Mouse (Mus musculus) kidney, postnatal 0 days (tissue): Measurements from ENCODE around the gene Znhit6. TPM values are rescaled to one million over a fixed set of nuclear protein-coding genes. Genes with fewer than 3 reads are reported as not detected.

ENCODE experiments used
- ATAC-seq: fragments of 200-750 bp; cut with Nextera tagmentation; replicated peaks from 2 replicates; pipeline ENCODE4 v1.8.0; 2017; ENCODE audit warnings: low read depth, moderate number of reproducible peaks, moderate TSS enrichment, moderate library complexity; ENCODE audit not compliant: low FRiP score
- DNase-seq: peaks from one replicate; pipeline ENCODE4 v3.0.0-alpha.2; 2016; ENCODE audit warnings: low spot score
- H3K27ac ChIP-seq: fragments of 300-500 bp; sonication (generic); 2 replicates; pipeline ENCODE4 v1.5.1; 2014; ENCODE audit warnings: mild to moderate bottlenecking
- H3K27me3 ChIP-seq: fragments of 300-500 bp; sonication (generic); 2 replicates; pipeline ENCODE4 v1.6.1; 2014; ENCODE audit warnings: low read length, mixed read lengths; ENCODE audit not compliant: insufficient read depth
- H3K36me3 ChIP-seq: fragments of 300-500 bp; sonication (generic); 2 replicates; pipeline ENCODE4 v1.6.1; 2014; ENCODE audit warnings: low read length, mixed read lengths; ENCODE audit not compliant: insufficient read depth
- H3K4me1 ChIP-seq: fragments of 300-500 bp; sonication (generic); replicated peaks from 2 replicates; pipeline ENCODE4 v1.6.1; 2014; ENCODE audit warnings: antibody characterized with exemption, low read length, mixed read lengths; ENCODE audit not compliant: insufficient read depth
- H3K4me2 ChIP-seq: fragments of 300-500 bp; sonication (generic); 2 replicates; pipeline ENCODE4 v1.6.1; 2014; ENCODE audit warnings: mild to moderate bottlenecking, low read length, moderate library complexity, mixed read lengths
- H3K4me3 ChIP-seq: fragments of 300-500 bp; sonication (generic); replicated peaks from 2 replicates; pipeline ENCODE4 v1.5.1; 2014; ENCODE audit warnings: low read depth, low read length
- H3K9ac ChIP-seq: fragments of 300-500 bp; sonication (generic); 2 replicates; pipeline ENCODE4 v1.6.1; 2014; ENCODE audit warnings: low read depth, low read length
- H3K9me3 ChIP-seq: fragments of 300-500 bp; sonication (generic); replicated peaks from 2 replicates; pipeline ENCODE4 v1.6.1; 2016; ENCODE audit warnings: low read length, inconsistent platforms, mixed read lengths
- CTCF ChIP-seq: IDR thresholded peaks from 2 replicates; pipeline ENCODE4 v1.5.1; 2016; ENCODE audit warnings: antibody characterized with exemption, low read depth, mild to moderate bottlenecking, moderate library complexity
- WGBS: fragments of 180-500 bp; shearing (Covaris S2); extraction: QIAGEN DNeasy Blood & Tissue Kit; methylation state at CpG from one replicate; pipeline ENCODE4 v1.1.7; 2014; 5-methylcytosine and 5-hydroxymethylcytosine counted together
- polyA plus RNA-seq: library from polyadenylated mRNA; unstranded; fragments of >200 nt; fragmentation: Nextera tagmentation; extraction: Ambion mirVana; gene quantifications from 2 replicates; pipeline ENCODE4 v1.2.1, GENCODE M21; 2015

Znhit6 gene
- polyA plus RNA-seq, 1 experiment from 2014 or later = 31.8 TPM

DNA sequence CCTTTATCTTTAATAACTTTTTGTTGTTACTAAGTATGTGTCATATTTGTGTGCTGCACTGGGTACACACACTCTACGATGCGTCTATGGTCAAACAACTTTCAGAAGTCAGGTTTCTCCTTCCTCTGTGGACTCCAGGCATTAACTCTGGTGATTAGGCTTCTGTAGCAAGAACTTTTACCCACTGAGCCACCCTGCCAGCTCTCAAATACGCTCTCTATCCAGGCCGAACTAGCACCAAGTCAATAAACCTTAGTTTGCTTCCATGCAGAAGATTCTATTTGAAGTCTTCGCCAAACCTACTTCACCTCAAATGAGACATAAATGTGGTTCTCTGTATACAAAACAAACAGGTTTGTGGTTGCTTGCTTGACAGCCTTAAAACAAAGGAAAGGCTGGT lies 16.3 kb upstream of the Znhit6 start:
- DNase-seq = no peak
- Histone ChIP-seq H3K27ac (no peak overlapping the region), H3K36me3 (no peaks in the 10 kb centered on the region), H3K4me3 (no peak overlapping the region), H3K9me3 (no peaks in the 10 kb centered on the region), H3K27me3 (no peaks in the 10 kb centered on the region), H3K4me2 (no peak overlapping the region), H3K4me1 (no peaks in the 10 kb centered on the region), H3K9ac (no peak overlapping the region)
- no peak for ATAC-seq
- WGBS = 88% methylated on average over 5 of the region's 5 CpGs
- no peak for TF ChIP-seq CTCF

DNA sequence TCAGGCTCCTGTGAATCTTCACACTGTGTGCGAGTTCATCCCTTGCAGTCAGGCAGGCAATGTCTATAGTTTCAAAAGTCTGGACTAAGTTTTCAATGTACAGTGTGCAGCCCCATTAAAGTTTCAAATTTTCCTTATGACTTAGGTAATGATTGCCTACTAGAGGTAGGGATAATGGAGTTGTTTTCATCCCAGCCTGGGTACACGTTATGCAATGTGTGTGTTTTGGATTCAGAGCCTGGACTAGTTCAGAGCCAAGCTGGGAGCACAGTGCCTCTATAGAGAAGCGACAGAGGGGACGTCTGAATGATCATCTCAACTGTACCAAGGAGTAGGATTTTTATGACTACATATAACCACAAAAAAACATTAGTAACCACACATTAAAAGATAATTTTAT lies 15.9 kb upstream of the Znhit6 start:
- ATAC-seq (no peak), DNase-seq (no peak)
- 83% methylated on average over 4 of the region's 4 CpGs for WGBS
- H3K27me3 ChIP-seq = no peaks in the 10 kb centered on the region
- H3K4me2 ChIP-seq = no peak overlapping the region
- H3K9me3 ChIP-seq = no peaks in the 10 kb centered on the region
- H3K36me3 ChIP-seq = no peaks in the 10 kb centered on the region
- no peak for TF ChIP-seq CTCF
- no peaks in the 10 kb centered on the region for H3K4me1 ChIP-seq
- H3K27ac ChIP-seq = no peak overlapping the region
- H3K4me3 ChIP-seq = no peak overlapping the region
- no peak overlapping the region for H3K9ac ChIP-seq

DNA sequence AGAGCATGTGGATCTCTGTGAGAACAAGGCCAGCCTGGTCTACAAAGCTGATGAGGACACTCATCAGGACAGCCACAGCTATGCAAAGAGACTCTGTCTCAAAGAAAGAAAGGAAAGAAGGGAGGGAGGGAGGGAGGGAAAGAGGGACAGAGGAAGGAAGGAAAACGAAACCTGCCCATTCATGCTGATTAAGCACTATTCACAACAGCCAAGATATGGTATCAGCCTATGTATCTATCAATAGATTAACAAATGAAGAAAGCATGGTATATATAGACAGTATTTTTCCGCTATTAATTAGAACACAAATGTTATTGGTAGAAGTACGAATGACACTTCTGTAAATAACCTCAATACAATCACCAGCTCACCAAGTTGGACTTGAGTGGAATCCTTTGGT lies 1.5 kb upstream of the Znhit6 start:
- Histone ChIP-seq H3K4me3 (no peak overlapping the region), H3K27me3 (no peaks in the 10 kb centered on the region), H3K9ac (no peak overlapping the region), H3K36me3 (0 out of 2 replicates have a peak, but pooled peaks cover 5% of the 10 kb centered on the region), H3K4me1 (peaks cover 8% of the 10 kb centered on the region), H3K9me3 (no peaks in the 10 kb centered on the region), H3K4me2 (no peak overlapping the region), H3K27ac (no peak overlapping the region)
- WGBS = 87% methylated on average over 3 of the region's 3 CpGs
- no peak for TF ChIP-seq CTCF
- DNase-seq = no peak
- no peak for ATAC-seq

DNA sequence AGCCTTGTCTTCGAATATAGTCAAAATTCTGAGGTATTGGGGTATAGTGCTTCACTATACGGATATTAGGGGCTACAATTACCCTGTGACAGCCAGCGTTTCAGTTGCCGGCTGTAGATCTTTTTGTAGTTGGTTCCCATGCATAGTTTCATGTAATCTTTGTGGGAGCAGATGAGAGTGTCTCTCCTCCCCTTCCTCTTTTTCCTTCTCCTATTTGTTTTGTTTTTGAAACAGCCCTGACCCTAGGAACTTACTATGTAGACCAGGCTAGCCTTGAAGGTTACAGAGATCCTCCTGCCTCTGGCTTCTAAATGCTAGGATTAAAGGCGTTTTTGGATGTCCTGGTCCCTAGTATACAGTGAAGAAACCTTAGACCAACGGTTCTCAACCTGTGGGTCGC lies 665 bp upstream of the Znhit6 start:
- DNase-seq = no peak

DNA sequence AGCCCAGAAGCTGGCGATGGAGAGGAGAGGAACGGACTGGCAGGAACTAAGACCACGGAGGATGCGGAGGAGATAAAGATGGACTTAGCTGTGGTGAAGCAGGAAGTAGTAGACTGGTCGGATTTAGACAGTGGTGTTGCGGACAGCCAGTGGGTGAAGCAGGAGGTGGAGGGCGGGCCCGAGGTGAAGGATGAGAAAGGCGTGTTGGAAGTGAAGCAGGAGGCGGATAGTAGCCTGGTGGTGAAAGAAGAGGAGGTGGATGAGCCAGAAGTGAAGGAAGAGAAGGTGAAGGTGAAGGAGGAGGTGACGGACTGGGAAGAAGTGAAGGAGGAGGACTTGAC lies 447 bp downstream of the Znhit6 start:
- DNase-seq (no peak), ATAC-seq (peak; percentile 43; the same call in 1 of the 2 replicates)
- no peaks in the 10 kb centered on the region for H3K9me3 ChIP-seq
- peak overlapping the region; percentile 85 for H3K4me2 ChIP-seq
- H3K27ac ChIP-seq = peak overlapping the region; percentile 64
- peak overlapping the region; percentile 62 for H3K9ac ChIP-seq
- under 1% methylated on average over 11 of the region's 11 CpGs for WGBS
- 0 out of 2 replicates have a peak, but pooled peaks cover 5% of the 10 kb centered on the region for H3K36me3 ChIP-seq
- TF ChIP-seq CTCF = no peak
- peaks cover 8% of the 10 kb centered on the region for H3K4me1 ChIP-seq
- H3K27me3 ChIP-seq = no peaks in the 10 kb centered on the region
- peak overlapping the region; percentile 78 for H3K4me3 ChIP-seq

More for the DNA sequence above, 665 bp upstream of the Znhit6 start:
- Histone ChIP-seq H3K27me3 (no peaks in the 10 kb centered on the region), H3K9me3 (no peaks in the 10 kb centered on the region), H3K36me3 (0 out of 2 replicates have a peak, but pooled peaks cover 5% of the 10 kb centered on the region), H3K4me3 (no peak overlapping the region), H3K4me2 (no peak overlapping the region), H3K27ac (no peak overlapping the region), H3K4me1 (peaks cover 8% of the 10 kb centered on the region), H3K9ac (no peak overlapping the region)
- 85% methylated on average over 7 of the region's 7 CpGs for WGBS
- no peak for TF ChIP-seq CTCF
- peak; percentile 7; the same call in 1 of the 2 replicates for ATAC-seq

DNA sequence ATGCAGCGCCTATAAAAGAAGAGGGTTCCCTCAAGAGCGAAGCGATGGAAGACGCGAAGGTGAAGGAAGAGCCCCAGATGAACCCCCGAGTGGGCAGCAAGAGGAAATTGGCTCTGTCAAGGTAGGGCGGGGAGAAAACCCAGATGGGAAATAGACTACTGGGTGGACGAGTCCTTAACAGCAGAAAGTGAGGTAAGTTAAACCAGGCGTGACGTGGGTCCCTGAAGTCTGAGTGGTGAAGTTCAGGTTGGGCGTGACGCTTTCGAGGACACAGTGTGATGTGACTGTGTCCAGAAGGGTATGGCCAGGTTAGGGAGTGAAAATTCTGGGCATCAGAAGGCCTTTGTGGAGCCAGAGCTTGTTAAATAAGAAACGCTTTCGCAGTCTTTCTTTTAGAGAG lies 871 bp downstream of the Znhit6 start:
- DNase-seq (peak; percentile 24), ATAC-seq (no peak)
- Histone ChIP-seq H3K27ac (no peak overlapping the region), H3K27me3 (no peaks in the 10 kb centered on the region), H3K36me3 (0 out of 2 replicates have a peak, but pooled peaks cover 5% of the 10 kb centered on the region), H3K4me1 (peaks cover 8% of the 10 kb centered on the region), H3K9ac (peak overlapping the region; percentile 62), H3K4me3 (peak overlapping the region; percentile 78), H3K4me2 (peak overlapping the region; percentile 85), H3K9me3 (no peaks in the 10 kb centered on the region)
- WGBS = 23% methylated on average over 15 of the region's 15 CpGs
- no peak for TF ChIP-seq CTCF

DNA sequence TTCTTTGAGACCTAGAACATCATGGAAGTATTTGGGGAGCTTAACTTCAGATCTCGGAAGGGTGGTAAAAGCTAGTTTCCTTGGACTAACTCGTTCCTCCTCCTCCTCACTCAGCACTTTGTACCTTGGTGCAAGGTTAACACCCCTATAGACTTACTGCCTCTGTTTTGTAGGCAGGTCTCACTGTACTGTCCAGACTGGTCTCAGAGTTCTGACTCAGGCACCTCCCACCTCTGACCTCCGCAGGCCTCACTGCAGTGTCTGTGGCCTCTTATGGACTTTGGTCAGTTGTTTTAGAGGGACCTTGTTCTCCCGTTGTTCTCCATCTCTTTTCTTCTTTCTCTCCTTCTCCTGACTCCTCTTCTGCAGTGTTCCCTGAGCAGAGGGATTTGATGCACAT lies 7.0 kb downstream of the Znhit6 start:
- Histone ChIP-seq H3K4me2 (no peak overlapping the region), H3K4me3 (no peak overlapping the region), H3K4me1 (no peaks in the 10 kb centered on the region), H3K36me3 (peaks cover 26% of the 10 kb centered on the region), H3K9me3 (no peaks in the 10 kb centered on the region), H3K27me3 (no peaks in the 10 kb centered on the region), H3K27ac (no peak overlapping the region), H3K9ac (no peak overlapping the region)
- 0 out of 2 replicates have a peak, but pooled peaks have one; percentile 66 for ATAC-seq
- no peak for TF ChIP-seq CTCF
- whole genome bisulfite sequencing = 77% methylated on average over 4 of the region's 4 CpGs
- no peak for DNase-seq
